Mouse (Mus musculus) G1E (cell line): ENCODE results near the gene Adprhl1.

Source experiments
- CTCF ChIP-seq: IDR thresholded peaks from 2 replicates; pipeline ENCODE4 v1.5.1; 2012; ENCODE audit warnings: low read depth, low read length, inconsistent platforms, mixed read lengths
- GATA1 ChIP-seq: IDR thresholded peaks from 2 replicates; pipeline ENCODE4 v1.6.1; 2012; ENCODE audit warnings: borderline replicate concordance, low read length, inconsistent platforms, mixed read lengths

- TF ChIP-seq CTCF = no peak
- TF ChIP-seq GATA1 = no peak
These were observed 29.2 kb upstream of the Adprhl1 start for GRCm38 (mm10) chr8:13283200-13283599.
